Mouse (Mus musculus): ENCODE measurements at regions not wholly inside any gene's neighbourhood (a gene's known extent, or its start where the extent isn't known, plus 50 kb on each side); places are given as distances from the start of the nearest gene placed in this dataset.
A peak's percentile ranks its signal among the peaks of the same experiment; 100 is the strongest.

DNA sequence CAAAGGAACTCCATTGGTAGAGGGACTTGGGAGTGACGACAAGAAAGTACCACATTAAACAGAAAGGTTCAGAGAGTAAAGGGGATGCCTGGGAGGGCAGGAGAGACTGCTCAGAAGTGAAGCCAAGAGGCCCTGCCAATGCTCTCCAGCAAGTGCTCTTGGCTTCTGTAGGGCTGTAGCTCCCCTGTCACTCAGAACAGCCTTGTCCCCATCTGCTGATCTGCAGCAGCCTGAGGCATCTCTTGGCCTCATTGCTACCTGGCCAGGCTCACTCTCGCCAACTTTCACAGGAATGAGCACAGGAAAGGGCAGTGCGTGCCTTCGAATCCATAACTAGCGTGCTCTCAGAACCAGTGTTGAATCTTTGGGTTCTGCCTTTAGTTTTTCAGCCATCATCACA, 205.2 kb upstream of the Gm10295 start:
- DNase-seq (ENCODE audit: low spot score): no peak
- WGBS: 93% methylated on average over 5 of the region's 5 CpGs
- H3K9ac ChIP-seq: no peak overlapping the region
- no peaks in the 10 kb centered on the region for H3K27me3 ChIP-seq (ENCODE audit: control insufficient read depth, insufficient read depth, low read length)
- no peaks in the 10 kb centered on the region for H3K4me1 ChIP-seq (replicated peaks; ENCODE audit: control insufficient read depth, insufficient read depth, low read length)
- no peak overlapping the region for H3K4me3 ChIP-seq (replicated peaks; ENCODE audit: low read length)
- H3K27ac ChIP-seq: no peak overlapping the region
- no peak overlapping the region for H3K4me2 ChIP-seq (replicated peaks)
- H3K36me3 ChIP-seq (replicated peaks; ENCODE audit: control insufficient read depth, insufficient read depth): no peaks in the 10 kb centered on the region
- no peaks in the 10 kb centered on the region for H3K9me3 ChIP-seq (ENCODE audit: control insufficient read depth, low read length)
- ATAC-seq (ENCODE audit: low FRiP score): no peak

DNA sequence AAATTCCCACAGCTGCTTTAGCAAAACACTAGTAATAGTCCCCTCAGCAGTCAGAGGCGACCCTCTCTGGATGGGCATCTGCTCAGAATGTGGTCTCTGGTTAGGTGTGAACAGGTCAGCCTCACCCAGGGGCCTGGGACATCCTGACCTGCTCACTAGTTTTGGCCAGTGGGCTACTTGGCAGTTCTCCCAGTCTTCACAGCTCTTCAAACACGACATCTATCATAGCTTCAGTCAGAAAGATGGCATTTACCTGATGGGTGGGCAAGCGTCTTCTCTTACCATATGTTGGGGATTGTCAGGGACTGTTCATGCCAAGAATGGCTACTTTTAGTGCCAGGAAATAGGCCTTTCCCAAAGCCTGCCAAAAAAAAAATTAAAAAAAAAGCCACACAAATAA, 204.2 kb upstream of the Gm10295 start:
- Histone ChIP-seq H3K4me3 (replicated peaks; ENCODE audit: low read length) (no peak overlapping the region), H3K9ac (no peak overlapping the region), H3K9me3 (ENCODE audit: control insufficient read depth, low read length) (no peaks in the 10 kb centered on the region), H3K27me3 (ENCODE audit: control insufficient read depth, insufficient read depth, low read length) (no peaks in the 10 kb centered on the region), H3K27ac (no peak overlapping the region), H3K4me2 (replicated peaks) (no peak overlapping the region), H3K4me1 (replicated peaks; ENCODE audit: control insufficient read depth, insufficient read depth, low read length) (no peaks in the 10 kb centered on the region), H3K36me3 (replicated peaks; ENCODE audit: control insufficient read depth, insufficient read depth) (no peaks in the 10 kb centered on the region)
- 85% methylated on average over 3 of the region's 3 CpGs for WGBS
- no peak for ATAC-seq (ENCODE audit: low FRiP score)
- no peak for DNase-seq (ENCODE audit: low spot score)

DNA sequence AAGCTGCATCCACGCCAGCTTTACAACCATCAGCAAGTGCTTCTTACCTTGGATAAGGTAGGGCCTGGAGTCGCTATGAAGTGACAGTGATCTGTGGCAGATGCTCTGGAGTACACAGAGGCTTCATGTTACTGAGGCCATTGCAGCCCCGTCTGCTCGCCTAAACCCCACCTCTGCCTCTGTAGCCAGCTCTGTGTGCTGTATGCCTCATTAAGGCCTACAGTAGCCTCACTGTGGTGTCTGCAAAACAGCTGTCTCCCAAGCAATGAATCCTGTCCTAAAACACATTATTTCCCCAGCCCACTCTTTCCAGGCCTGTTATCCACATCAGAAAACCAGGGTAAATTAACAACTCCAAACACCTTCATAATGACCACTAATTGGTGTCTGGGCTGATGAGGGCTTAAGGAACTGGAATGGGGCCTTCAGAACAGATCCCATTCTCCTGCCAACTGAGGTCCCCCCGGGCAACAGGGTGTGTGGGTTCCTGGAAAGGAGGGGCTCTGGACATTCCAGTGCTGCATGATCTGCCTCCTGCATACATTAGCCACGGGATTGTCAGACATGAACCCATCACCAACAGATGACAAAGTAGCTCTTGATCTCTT, 195.4 kb upstream of the Gm10295 start:
- Histone ChIP-seq H3K4me2 (replicated peaks) (no peak overlapping the region), H3K9ac (no peak overlapping the region), H3K4me1 (replicated peaks; ENCODE audit: control insufficient read depth, insufficient read depth, low read length) (no peaks in the 10 kb centered on the region), H3K4me3 (replicated peaks; ENCODE audit: low read length) (no peak overlapping the region), H3K27me3 (ENCODE audit: control insufficient read depth, insufficient read depth, low read length) (no peaks in the 10 kb centered on the region), H3K36me3 (replicated peaks; ENCODE audit: control insufficient read depth, insufficient read depth) (no peaks in the 10 kb centered on the region), H3K27ac (no peak overlapping the region), H3K9me3 (ENCODE audit: control insufficient read depth, low read length) (no peaks in the 10 kb centered on the region)
- ATAC-seq (ENCODE audit: low FRiP score): no peak
- no peak for DNase-seq (ENCODE audit: low spot score)
- 83% methylated on average over 6 of the region's 6 CpGs for WGBS

DNA sequence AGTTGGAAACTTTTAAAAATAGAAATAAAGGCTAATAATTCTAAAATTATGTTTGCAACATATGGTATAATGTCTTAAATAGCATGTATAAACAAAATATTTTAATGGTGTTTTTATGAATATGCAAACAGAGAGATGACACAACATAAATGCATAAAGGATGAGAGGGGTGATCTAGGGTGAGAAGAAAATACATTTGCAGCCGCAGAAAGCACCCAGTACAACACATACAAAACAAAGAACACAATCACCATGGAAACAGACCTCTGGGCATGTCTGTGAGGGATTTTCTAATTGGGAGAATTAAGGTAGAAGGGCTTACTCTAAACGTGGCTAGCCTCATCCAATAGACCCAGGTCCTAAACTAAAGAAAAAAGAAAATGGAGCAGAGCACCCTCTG, 190.2 kb upstream of the Gm10295 start:
- WGBS: 36% methylated on average over 2 of the region's 2 CpGs
- Histone ChIP-seq H3K9ac (no peak overlapping the region), H3K27ac (no peak overlapping the region), H3K9me3 (ENCODE audit: control insufficient read depth, low read length) (no peaks in the 10 kb centered on the region), H3K4me2 (replicated peaks) (no peak overlapping the region), H3K4me1 (replicated peaks; ENCODE audit: control insufficient read depth, insufficient read depth, low read length) (no peaks in the 10 kb centered on the region), H3K4me3 (replicated peaks; ENCODE audit: low read length) (no peak overlapping the region), H3K27me3 (ENCODE audit: control insufficient read depth, insufficient read depth, low read length) (no peaks in the 10 kb centered on the region), H3K36me3 (replicated peaks; ENCODE audit: control insufficient read depth, insufficient read depth) (no peaks in the 10 kb centered on the region)
- ATAC-seq (ENCODE audit: low FRiP score): no peak
- no peak for DNase-seq (ENCODE audit: low spot score)

DNA sequence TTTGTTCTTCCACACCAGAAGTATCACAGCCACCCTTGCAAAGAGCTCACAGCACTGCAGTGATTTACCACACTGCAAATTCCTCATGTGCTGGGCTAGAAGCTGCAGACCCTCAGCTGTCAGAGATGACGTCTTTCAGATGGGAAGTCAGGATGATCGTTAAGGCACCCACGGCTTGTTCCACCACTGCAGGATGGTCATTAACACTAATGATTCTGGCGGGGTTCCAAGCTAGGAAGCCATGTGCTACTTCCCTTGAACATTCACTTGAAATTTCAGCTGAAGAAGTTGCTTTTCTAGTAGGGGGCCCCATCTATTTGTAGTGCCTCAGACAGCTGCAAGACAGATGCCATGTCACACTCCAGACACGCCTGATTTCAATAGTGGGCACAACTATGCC, 181.8 kb upstream of the Gm10295 start:
- Histone ChIP-seq H3K4me1 (replicated peaks; ENCODE audit: control insufficient read depth, insufficient read depth, low read length) (no peaks in the 10 kb centered on the region), H3K4me2 (replicated peaks) (no peak overlapping the region), H3K27me3 (ENCODE audit: control insufficient read depth, insufficient read depth, low read length) (no peaks in the 10 kb centered on the region), H3K36me3 (replicated peaks; ENCODE audit: control insufficient read depth, insufficient read depth) (no peaks in the 10 kb centered on the region), H3K27ac (no peak overlapping the region), H3K9me3 (ENCODE audit: control insufficient read depth, low read length) (no peaks in the 10 kb centered on the region), H3K4me3 (replicated peaks; ENCODE audit: low read length) (no peak overlapping the region), H3K9ac (no peak overlapping the region)
- WGBS: 53% methylated on average over 5 of the region's 5 CpGs
- ATAC-seq (ENCODE audit: low FRiP score): peak; percentile 60; the same call in 1 of the 2 replicates
- peak; percentile 60 for DNase-seq (ENCODE audit: low spot score)

DNA sequence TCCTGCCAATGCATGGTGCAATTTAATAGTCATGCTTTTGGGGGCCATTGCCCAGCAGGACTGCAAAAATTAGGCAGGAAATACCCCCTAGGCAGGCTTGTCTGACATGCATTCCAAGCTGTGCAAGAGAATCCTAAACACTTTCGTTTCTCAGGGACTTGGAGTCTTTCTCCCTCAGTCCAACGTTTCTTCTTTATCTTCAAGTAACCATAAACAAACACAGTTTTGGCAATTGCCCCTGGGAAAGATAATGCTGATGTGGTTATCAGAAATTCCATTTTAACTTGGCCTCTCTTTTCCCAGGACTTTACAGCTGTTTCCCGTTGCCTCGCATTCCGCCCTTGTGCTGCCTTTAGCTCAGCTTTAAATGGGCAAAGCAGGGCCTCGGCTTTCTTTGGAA, 180.2 kb upstream of the Gm10295 start:
- Histone ChIP-seq H3K36me3 (replicated peaks; ENCODE audit: control insufficient read depth, insufficient read depth) (no peaks in the 10 kb centered on the region), H3K27me3 (ENCODE audit: control insufficient read depth, insufficient read depth, low read length) (no peaks in the 10 kb centered on the region), H3K4me2 (replicated peaks) (no peak overlapping the region), H3K27ac (no peak overlapping the region), H3K4me1 (replicated peaks; ENCODE audit: control insufficient read depth, insufficient read depth, low read length) (no peaks in the 10 kb centered on the region), H3K4me3 (replicated peaks; ENCODE audit: low read length) (no peak overlapping the region), H3K9ac (no peak overlapping the region), H3K9me3 (ENCODE audit: control insufficient read depth, low read length) (no peaks in the 10 kb centered on the region)
- 73% methylated on average over 6 of the region's 6 CpGs for WGBS
- DNase-seq (ENCODE audit: low spot score) (no peak), ATAC-seq (ENCODE audit: low FRiP score) (no peak)

DNA sequence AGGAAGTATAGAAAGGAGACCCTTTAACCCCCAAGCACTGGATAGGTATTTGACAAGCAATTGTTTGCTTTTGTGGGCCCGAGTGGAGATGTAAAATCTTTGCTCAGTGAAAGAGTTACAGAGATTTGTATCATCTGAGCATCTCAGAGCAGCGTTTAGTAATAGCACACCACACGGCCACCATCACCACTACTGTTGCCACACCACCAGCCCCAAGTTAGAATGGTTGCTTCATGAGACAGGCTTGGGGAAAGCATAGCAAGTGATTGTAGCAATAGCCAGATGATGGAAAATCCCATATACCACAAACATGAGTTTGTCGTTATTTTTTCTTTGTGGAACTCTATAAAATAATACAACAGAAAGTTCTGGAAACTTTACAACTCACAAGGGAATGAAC, 179.6 kb upstream of the Gm10295 start:
- H3K4me2 ChIP-seq (replicated peaks): no peak overlapping the region
- ATAC-seq (ENCODE audit: low FRiP score) (no peak), DNase-seq (ENCODE audit: low spot score) (no peak)
- H3K36me3 ChIP-seq (replicated peaks; ENCODE audit: control insufficient read depth, insufficient read depth): no peaks in the 10 kb centered on the region
- H3K4me3 ChIP-seq (replicated peaks; ENCODE audit: low read length): no peak overlapping the region
- no peaks in the 10 kb centered on the region for H3K27me3 ChIP-seq (ENCODE audit: control insufficient read depth, insufficient read depth, low read length)
- no peak overlapping the region for H3K27ac ChIP-seq
- 83% methylated on average over 4 of the region's 4 CpGs for WGBS
- no peak overlapping the region for H3K9ac ChIP-seq
- no peaks in the 10 kb centered on the region for H3K9me3 ChIP-seq (ENCODE audit: control insufficient read depth, low read length)
- H3K4me1 ChIP-seq (replicated peaks; ENCODE audit: control insufficient read depth, insufficient read depth, low read length): no peaks in the 10 kb centered on the region

DNA sequence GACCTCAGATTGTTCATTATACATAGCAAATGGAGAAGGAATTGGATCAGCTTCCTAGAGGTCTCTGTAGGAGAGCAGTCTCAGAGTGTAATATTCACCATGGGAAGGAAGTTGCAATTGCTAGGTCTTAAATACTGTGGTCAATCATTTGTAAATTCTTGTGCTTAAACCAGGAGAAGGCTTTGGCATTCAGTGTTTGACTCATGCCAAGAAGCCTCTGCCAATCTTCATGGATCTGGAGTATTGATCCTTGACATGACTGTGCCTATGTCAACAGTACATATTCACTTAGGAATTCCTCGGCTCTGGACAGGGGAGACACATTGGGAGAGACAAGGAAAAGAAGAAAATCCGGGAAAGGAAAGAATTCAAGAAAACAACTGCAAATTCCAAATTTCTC, 174.9 kb upstream of the Gm10295 start:
- no peak overlapping the region for H3K9ac ChIP-seq
- no peaks in the 10 kb centered on the region for H3K36me3 ChIP-seq (replicated peaks; ENCODE audit: control insufficient read depth, insufficient read depth)
- ATAC-seq (ENCODE audit: low FRiP score) (no peak), DNase-seq (ENCODE audit: low spot score) (no peak)
- H3K4me1 ChIP-seq (replicated peaks; ENCODE audit: control insufficient read depth, insufficient read depth, low read length): no peaks in the 10 kb centered on the region
- no peak overlapping the region for H3K4me2 ChIP-seq (replicated peaks)
- no peaks in the 10 kb centered on the region for H3K27me3 ChIP-seq (ENCODE audit: control insufficient read depth, insufficient read depth, low read length)
- H3K9me3 ChIP-seq (ENCODE audit: control insufficient read depth, low read length): no peaks in the 10 kb centered on the region
- 85% methylated on average over 2 of the region's 2 CpGs for WGBS
- no peak overlapping the region for H3K4me3 ChIP-seq (replicated peaks; ENCODE audit: low read length)
- H3K27ac ChIP-seq: no peak overlapping the region

DNA sequence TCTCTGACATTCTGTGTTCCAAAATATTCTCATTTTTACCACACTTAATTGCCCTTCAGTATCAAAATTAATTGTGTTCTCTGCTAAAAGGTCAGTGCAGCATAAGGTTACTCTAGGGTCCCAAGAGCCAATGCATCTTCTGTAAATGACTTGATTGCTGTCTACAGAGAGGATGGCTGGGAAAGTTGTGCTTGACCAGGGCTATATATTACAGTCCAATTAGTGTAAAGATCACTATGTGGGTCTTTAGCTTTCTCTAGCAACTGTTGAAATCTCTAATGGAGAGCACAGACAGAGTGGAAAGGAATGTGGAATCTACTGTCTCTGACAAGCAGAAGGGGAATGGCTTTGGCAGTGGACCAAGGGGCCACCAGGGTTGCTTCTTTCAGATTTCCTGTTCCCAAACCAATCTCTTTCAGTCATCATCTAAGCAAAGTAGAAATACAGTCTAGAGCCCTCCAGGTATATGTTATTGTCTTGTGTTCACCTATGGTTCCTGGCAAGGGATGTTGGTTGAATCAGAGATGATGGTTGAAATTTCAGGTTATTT, 173.4 kb upstream of the Gm10295 start:
- H3K4me1 ChIP-seq (replicated peaks; ENCODE audit: control insufficient read depth, insufficient read depth, low read length): no peaks in the 10 kb centered on the region
- no peaks in the 10 kb centered on the region for H3K36me3 ChIP-seq (replicated peaks; ENCODE audit: control insufficient read depth, insufficient read depth)
- no peak overlapping the region for H3K4me2 ChIP-seq (replicated peaks)
- DNase-seq (ENCODE audit: low spot score): no peak
- ATAC-seq (ENCODE audit: low FRiP score): no peak
- H3K9ac ChIP-seq: no peak overlapping the region
- H3K9me3 ChIP-seq (ENCODE audit: control insufficient read depth, low read length): no peaks in the 10 kb centered on the region
- no peak overlapping the region for H3K27ac ChIP-seq
- no peaks in the 10 kb centered on the region for H3K27me3 ChIP-seq (ENCODE audit: control insufficient read depth, insufficient read depth, low read length)
- no peak overlapping the region for H3K4me3 ChIP-seq (replicated peaks; ENCODE audit: low read length)

DNA sequence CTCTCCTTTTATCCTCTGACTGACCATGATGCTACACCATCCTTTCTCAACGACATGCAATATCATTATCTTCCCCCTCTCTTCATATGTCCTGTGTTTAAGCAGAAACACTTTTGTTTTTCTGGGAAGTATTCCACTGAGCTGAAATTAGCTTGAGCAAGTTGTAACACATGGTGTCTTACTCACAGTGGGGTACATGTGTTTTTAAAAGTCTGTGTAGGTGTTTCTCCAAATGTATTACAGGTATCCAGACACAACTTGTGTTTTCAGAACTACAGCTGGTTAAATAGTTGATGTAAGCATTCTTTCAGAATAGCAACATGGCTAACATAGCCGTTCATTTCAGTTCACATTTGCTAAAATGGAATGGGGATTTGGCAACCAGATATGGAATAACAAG, 172.8 kb upstream of the Gm10295 start:
- Histone ChIP-seq H3K4me3 (replicated peaks; ENCODE audit: low read length) (no peak overlapping the region), H3K36me3 (replicated peaks; ENCODE audit: control insufficient read depth, insufficient read depth) (no peaks in the 10 kb centered on the region), H3K4me1 (replicated peaks; ENCODE audit: control insufficient read depth, insufficient read depth, low read length) (no peaks in the 10 kb centered on the region), H3K9ac (no peak overlapping the region), H3K4me2 (replicated peaks) (no peak overlapping the region), H3K27me3 (ENCODE audit: control insufficient read depth, insufficient read depth, low read length) (no peaks in the 10 kb centered on the region), H3K27ac (no peak overlapping the region), H3K9me3 (ENCODE audit: control insufficient read depth, low read length) (no peaks in the 10 kb centered on the region)
- no peak for ATAC-seq (ENCODE audit: low FRiP score)
- WGBS: 85% methylated on average over 2 of the region's 2 CpGs
- no peak for DNase-seq (ENCODE audit: low spot score)
